Mouse (Mus musculus) heart, embryonic 16.5 days (tissue): Measurements from ENCODE around the gene Ccdc177. TPM values are rescaled to one million over a fixed set of nuclear protein-coding genes. Genes with fewer than 3 reads are reported as not detected.

ENCODE experiments used
- ATAC-seq: fragments of 200-750 bp; cut with Nextera tagmentation; replicated peaks from 2 replicates; pipeline ENCODE4 v1.8.0; 2017; ENCODE audit warnings: moderate number of reproducible peaks; ENCODE audit not compliant: insufficient read depth, low FRiP score; ENCODE audit errors: extremely low read depth
- H3K27ac ChIP-seq: fragments of 300-500 bp; sonication (generic); 2 replicates; pipeline ENCODE4 v1.5.1; 2014; ENCODE audit warnings: mild to moderate bottlenecking, low read length, control low read depth, moderate library complexity
- H3K27me3 ChIP-seq: fragments of 300-500 bp; sonication (generic); 2 replicates; pipeline ENCODE4 v1.6.1; 2014; ENCODE audit warnings: low read length, mixed read lengths; ENCODE audit not compliant: control insufficient read depth, insufficient read depth
- H3K36me3 ChIP-seq: fragments of 300-500 bp; sonication (generic); 2 replicates; pipeline ENCODE4 v1.6.1; 2014; ENCODE audit not compliant: control insufficient read depth, insufficient read depth
- H3K4me1 ChIP-seq: fragments of 300-500 bp; sonication (generic); 2 replicates; pipeline ENCODE4 v1.6.1; 2014; ENCODE audit warnings: low read length, mixed read lengths; ENCODE audit not compliant: control insufficient read depth, insufficient read depth
- H3K4me2 ChIP-seq: fragments of 300-500 bp; sonication (generic); 2 replicates; pipeline ENCODE4 v1.6.1; 2014; ENCODE audit warnings: low read depth, mild to moderate bottlenecking, control low read depth, low read length
- H3K4me3 ChIP-seq: fragments of 300-500 bp; sonication (generic); 2 replicates; pipeline ENCODE4 v1.5.1; 2014; ENCODE audit warnings: mild to moderate bottlenecking, control low read depth, low read length
- H3K9ac ChIP-seq: fragments of 300-500 bp; sonication (generic); 2 replicates; pipeline ENCODE4 v1.6.1; 2014; ENCODE audit warnings: low read length, control low read depth
- H3K9me3 ChIP-seq: fragments of 300-500 bp; sonication (generic); replicated peaks from 2 replicates; pipeline ENCODE4 v1.6.1; 2016; ENCODE audit warnings: low read length; ENCODE audit not compliant: control insufficient read depth
- WGBS: fragments of 180-500 bp; shearing (Covaris S2); extraction: QIAGEN DNeasy Blood & Tissue Kit; methylation state at CpG from one replicate; pipeline ENCODE4 v1.1.7; 2014; 5-methylcytosine and 5-hydroxymethylcytosine counted together
- polyA plus RNA-seq: library from polyadenylated mRNA; unstranded; fragments of >200 nt; fragmentation: Nextera tagmentation; extraction: Ambion mirVana; gene quantifications from 2 replicates; pipeline ENCODE4 v1.2.1, GENCODE M21; 2015

Ccdc177 gene
- polyA plus RNA-seq, 1 experiment from 2014 or later = not detected

- H3K4me3 ChIP-seq = no peak overlapping the region
- H3K9ac ChIP-seq = peak overlapping the region; percentile 44; the same call in 1 of the 2 replicates
- no peak for ATAC-seq
- H3K4me2 ChIP-seq = peak overlapping the region; percentile 22; the same call in 1 of the 2 replicates
- H3K36me3 ChIP-seq = no peaks in the 10 kb centered on the region
- H3K27ac ChIP-seq = no peak overlapping the region
- H3K4me1 ChIP-seq = peaks cover 18% of the 10 kb centered on the region
- H3K27me3 ChIP-seq = peaks cover 3% of the 10 kb centered on the region; the same call in 1 of the 2 replicates
- no peaks in the 10 kb centered on the region for H3K9me3 ChIP-seq
- WGBS = 19% methylated on average over 11 of the region's 11 CpGs
Measured at GRCm38 (mm10) chr12:80787604-80788003, 27.1 kb upstream of the Ccdc177 start.

- ATAC-seq = no peak
- Histone ChIP-seq H3K4me3 (no peak overlapping the region), H3K4me1 (peaks cover 13% of the 10 kb centered on the region), H3K4me2 (no peak overlapping the region), H3K27ac (no peak overlapping the region), H3K36me3 (no peaks in the 10 kb centered on the region), H3K9me3 (no peaks in the 10 kb centered on the region), H3K27me3 (peaks cover 3% of the 10 kb centered on the region; the same call in 1 of the 2 replicates), H3K9ac (no peak overlapping the region)
- WGBS = 56% methylated on average over 1 of the region's 1 CpGs
Measured at GRCm38 (mm10) chr12:80786591-80786990, 26.1 kb upstream of the Ccdc177 start.

GRCm38 (mm10) chr12:80785597-80785996 is 25.1 kb upstream of the Ccdc177 start:
- no peaks in the 10 kb centered on the region for H3K9me3 ChIP-seq
- H3K4me3 ChIP-seq = no peak overlapping the region
- H3K27me3 ChIP-seq = peaks cover 3% of the 10 kb centered on the region; the same call in 1 of the 2 replicates
- H3K9ac ChIP-seq = no peak overlapping the region
- 88% methylated on average over 4 of the region's 4 CpGs for WGBS
- H3K4me2 ChIP-seq = no peak overlapping the region
- no peaks in the 10 kb centered on the region for H3K36me3 ChIP-seq
- no peak for ATAC-seq
- H3K27ac ChIP-seq = no peak overlapping the region
- peaks cover 13% of the 10 kb centered on the region for H3K4me1 ChIP-seq

- peaks cover 13% of the 10 kb centered on the region for H3K4me1 ChIP-seq
- H3K9ac ChIP-seq = no peak overlapping the region
- H3K4me3 ChIP-seq = no peak overlapping the region
- H3K4me2 ChIP-seq = no peak overlapping the region
- ATAC-seq = no peak
- WGBS = 68% methylated on average over 5 of the region's 5 CpGs
- H3K9me3 ChIP-seq = no peaks in the 10 kb centered on the region
- H3K27me3 ChIP-seq = peaks cover 3% of the 10 kb centered on the region; the same call in 1 of the 2 replicates
- H3K27ac ChIP-seq = no peak overlapping the region
- no peaks in the 10 kb centered on the region for H3K36me3 ChIP-seq
Measured at GRCm38 (mm10) chr12:80785005-80785404, 24.5 kb upstream of the Ccdc177 start.

GRCm38 (mm10) chr12:80783889-80784288 is 23.4 kb upstream of the Ccdc177 start:
- peaks cover 3% of the 10 kb centered on the region; the same call in 1 of the 2 replicates for H3K27me3 ChIP-seq
- H3K4me2 ChIP-seq = no peak overlapping the region
- WGBS = 79% methylated on average over 1 of the region's 1 CpGs
- no peaks in the 10 kb centered on the region for H3K9me3 ChIP-seq
- no peaks in the 10 kb centered on the region for H3K36me3 ChIP-seq
- H3K4me3 ChIP-seq = no peak overlapping the region
- ATAC-seq = no peak
- H3K4me1 ChIP-seq = peaks cover 8% of the 10 kb centered on the region; the same call in 1 of the 2 replicates
- H3K27ac ChIP-seq = no peak overlapping the region
- H3K9ac ChIP-seq = no peak overlapping the region

- no peak overlapping the region for H3K4me3 ChIP-seq
- no peaks in the 10 kb centered on the region for H3K27me3 ChIP-seq
- no peaks in the 10 kb centered on the region for H3K36me3 ChIP-seq
- H3K9me3 ChIP-seq = no peaks in the 10 kb centered on the region
- H3K4me2 ChIP-seq = no peak overlapping the region
- no peak for ATAC-seq
- H3K9ac ChIP-seq = no peak overlapping the region
- no peak overlapping the region for H3K27ac ChIP-seq
- 36% methylated on average over 3 of the region's 3 CpGs for WGBS
- peaks cover 8% of the 10 kb centered on the region for H3K4me1 ChIP-seq
Measured at GRCm38 (mm10) chr12:80782892-80783291, 22.4 kb upstream of the Ccdc177 start.

- no peak overlapping the region for H3K27ac ChIP-seq
- WGBS = 32% methylated on average over 3 of the region's 3 CpGs
- H3K36me3 ChIP-seq = no peaks in the 10 kb centered on the region
- H3K4me3 ChIP-seq = no peak overlapping the region
- no peak for ATAC-seq
- peaks cover 4% of the 10 kb centered on the region for H3K4me1 ChIP-seq
- no peaks in the 10 kb centered on the region for H3K9me3 ChIP-seq
- no peak overlapping the region for H3K9ac ChIP-seq
- H3K4me2 ChIP-seq = no peak overlapping the region
- H3K27me3 ChIP-seq = no peaks in the 10 kb centered on the region
Measured at GRCm38 (mm10) chr12:80782190-80782589, 21.7 kb upstream of the Ccdc177 start.

GRCm38 (mm10) chr12:80779760-80780159 is 19.3 kb upstream of the Ccdc177 start:
- no peak overlapping the region for H3K9ac ChIP-seq
- peaks cover 4% of the 10 kb centered on the region for H3K4me1 ChIP-seq
- 86% methylated on average over 4 of the region's 4 CpGs for WGBS
- H3K4me3 ChIP-seq = no peak overlapping the region
- no peak for ATAC-seq
- H3K27me3 ChIP-seq = no peaks in the 10 kb centered on the region
- no peaks in the 10 kb centered on the region for H3K36me3 ChIP-seq
- H3K27ac ChIP-seq = no peak overlapping the region
- no peak overlapping the region for H3K4me2 ChIP-seq
- no peaks in the 10 kb centered on the region for H3K9me3 ChIP-seq

GRCm38 (mm10) chr12:80778188-80778936 is 17.9 kb upstream of the Ccdc177 start:
- Histone ChIP-seq H3K9me3 (no peaks in the 10 kb centered on the region), H3K9ac (peak overlapping the region; percentile 52), H3K4me2 (peak overlapping the region; percentile 58), H3K4me3 (peak overlapping the region; percentile 31), H3K4me1 (peaks cover 4% of the 10 kb centered on the region), H3K27ac (no peak overlapping the region), H3K27me3 (no peaks in the 10 kb centered on the region), H3K36me3 (no peaks in the 10 kb centered on the region)
- WGBS = 37% methylated on average over 16 of the region's 16 CpGs
- ATAC-seq = peak; percentile 65; the same call in 1 of the 2 replicates
